Mouse (Mus musculus): Measurements from ENCODE around the gene Stc2.
A peak's percentile ranks its signal among the peaks of the same experiment; 100 is the strongest.

Gene Stc2

DNA sequence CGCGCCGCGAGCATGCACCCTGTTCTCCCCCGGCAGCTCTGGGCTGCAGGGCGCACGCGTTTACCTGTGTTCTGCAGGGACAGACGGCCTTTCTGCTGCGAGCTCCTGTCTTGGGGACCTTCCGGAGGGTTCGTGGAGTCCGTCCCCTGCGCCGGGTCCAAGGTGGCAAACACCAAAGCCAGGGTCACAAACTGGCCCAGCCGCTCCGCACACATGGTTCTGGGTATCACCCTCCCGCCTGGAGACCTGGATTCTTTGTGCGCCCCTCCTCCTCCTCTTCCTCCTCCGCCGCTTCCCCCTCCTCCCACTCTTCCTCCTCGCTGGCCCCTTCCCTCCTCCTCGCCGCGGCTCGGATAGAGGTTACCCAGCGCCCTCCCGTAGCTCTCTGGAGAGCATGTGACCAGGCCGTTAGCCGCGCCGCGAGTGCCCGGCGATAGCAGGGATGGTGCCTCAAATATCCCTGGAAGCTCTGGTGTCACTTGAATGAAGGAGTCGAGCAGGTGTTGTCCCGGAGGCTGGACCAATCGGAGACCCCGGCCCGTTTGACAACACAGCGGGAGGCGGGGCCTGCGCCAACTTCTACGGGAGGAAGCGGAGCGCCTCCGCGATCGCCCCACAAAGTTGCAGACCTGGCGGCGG lies at the start of gene Stc2:
TSS of gene Stc2 (minus strand) at position 427 of the 639 bp plus-strand sequence.
- peak; percentile 80 for DNase-seq (ENCODE audit: extremely low spot score, low spot score)

DNA sequence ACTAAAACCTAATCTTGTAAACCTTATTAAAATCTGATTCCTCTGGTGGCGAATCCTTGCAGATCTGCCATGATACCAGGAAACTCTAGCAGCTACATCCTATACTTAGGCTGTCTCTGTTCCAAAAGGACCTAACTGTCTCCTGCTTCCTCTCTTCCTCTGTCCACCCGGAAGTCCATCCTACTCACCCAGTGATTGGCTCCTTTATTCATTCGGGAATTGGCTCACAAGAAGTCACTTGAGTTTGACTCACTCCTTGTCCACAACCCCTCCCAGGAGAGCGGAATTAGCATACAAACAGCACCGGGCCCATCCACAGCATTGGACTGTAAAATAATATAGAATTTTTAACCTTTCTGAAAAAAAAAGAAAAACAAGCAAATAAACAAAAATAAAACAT lies 47.2 kb upstream of the Stc2 start:
- no peak for DNase-seq (ENCODE audit: extremely low spot score, low spot score)

DNA sequence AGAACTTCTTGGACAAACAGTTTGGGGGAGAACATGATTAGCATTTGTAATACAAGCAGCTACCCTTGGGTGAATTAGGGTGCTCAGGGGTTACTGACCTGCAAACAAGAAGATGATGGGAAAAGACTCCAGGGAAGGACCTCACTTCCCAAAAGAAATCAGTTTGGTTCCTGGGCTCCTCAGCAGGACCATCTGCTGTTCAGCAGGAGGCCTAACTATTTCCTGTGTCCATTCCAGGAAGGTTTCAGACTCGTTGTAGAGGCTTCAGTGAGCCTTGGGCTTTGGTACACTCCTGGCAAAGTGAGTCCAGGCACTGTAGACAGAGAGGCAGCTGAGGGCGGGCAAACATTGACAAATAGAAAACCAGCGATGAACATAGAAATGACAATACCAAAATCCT lies 42.5 kb upstream of the Stc2 start:
- DNase-seq (ENCODE audit: extremely low spot score, low spot score), result no peak

DNA sequence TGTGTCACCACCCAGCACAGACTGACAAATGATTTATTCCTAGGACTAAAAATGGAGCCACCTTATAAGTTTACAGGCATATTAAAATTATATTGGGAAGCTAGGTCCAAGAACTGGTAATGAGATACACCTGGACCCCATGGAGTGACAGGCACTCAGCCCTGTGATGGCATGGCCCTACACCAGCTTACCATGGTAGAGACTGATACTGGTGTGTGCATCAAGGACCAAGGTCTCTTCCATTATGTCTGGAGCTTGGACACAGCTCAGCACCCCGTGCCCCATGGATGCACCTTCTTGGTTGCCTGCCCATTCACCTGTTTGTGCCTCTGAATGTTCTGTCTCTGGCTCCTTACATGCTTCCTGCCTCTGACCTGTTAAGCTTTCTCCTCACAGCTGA lies 36.9 kb upstream of the Stc2 start:
- no peak for DNase-seq (ENCODE audit: extremely low spot score, low spot score)

DNA sequence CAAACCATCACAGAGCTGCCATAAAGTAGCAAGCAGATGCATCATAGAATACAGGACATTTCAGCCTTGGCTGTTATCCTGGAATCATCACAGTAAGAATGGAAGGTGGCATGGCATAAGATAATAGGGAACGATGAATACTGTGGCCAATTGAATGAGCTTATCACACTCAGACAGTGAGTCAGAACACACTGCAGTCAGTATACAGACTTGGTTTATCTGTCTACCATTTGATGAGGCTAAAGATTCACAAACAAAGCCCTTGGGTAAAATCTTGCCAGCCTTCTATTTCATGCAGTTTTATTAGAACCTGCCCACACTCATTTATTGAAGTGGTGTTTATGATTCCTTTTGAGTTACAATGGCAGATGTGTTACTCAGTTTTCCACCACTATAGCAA lies 33.2 kb upstream of the Stc2 start:
- DNase-seq (ENCODE audit: extremely low spot score, low spot score), result no peak

DNA sequence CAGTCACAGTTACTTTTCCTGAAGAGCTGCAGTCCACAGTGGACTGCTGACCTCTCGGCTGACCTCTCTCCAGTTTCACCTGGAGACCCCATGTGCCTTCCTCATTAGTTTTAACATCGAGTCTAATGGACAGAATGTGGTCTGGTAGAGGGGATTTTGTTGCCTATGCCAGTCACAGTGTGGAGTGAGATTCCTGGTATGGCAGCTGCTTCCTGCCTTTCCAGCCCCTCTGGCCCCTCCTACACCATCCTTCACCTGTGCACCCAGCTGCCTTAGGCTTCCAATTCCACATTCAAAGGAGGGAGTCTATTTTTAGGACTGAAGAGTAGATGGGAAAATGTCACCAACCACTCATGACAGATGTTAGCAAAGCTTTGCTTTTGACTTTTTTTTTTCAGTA lies 28.7 kb upstream of the Stc2 start:
- no peak for DNase-seq (ENCODE audit: extremely low spot score, low spot score)

DNA sequence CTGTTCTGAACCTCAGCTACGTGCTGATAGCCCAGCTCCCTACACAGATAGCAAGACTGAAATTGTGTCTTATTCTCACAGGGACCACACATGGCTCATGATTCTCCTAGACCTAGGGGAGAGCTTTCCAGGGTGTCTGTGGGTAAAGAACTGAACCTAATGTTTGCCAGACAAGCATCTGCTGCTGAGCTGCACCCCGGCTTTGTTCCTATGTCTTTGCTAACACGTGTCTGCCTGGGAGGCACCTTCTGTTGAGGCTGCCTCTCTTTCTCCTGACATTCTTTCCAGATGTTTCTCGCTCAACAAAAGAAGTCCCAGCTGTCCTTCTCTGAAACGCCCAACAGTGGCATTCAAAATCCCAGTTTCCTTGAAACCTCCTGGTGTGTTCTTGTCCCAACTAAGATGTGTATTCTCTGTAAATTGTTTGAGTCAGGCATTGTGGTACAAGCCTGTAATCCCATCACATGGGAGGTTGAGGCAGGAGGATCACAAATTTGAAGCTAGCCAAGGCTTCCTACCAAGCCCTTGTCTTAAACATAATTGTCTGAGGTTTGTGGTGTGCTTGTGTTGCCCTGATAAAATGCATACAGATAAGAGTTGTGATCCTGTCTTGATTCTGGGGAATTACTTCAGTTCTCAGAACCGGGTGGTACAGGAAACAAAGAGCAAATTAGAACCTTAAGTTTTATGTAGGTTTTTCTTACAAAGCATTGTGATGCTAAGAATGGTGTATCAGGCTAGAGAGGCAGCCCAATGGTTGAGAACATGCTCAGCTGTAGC lies 27.0 kb upstream of the Stc2 start:
- no peak for DNase-seq (ENCODE audit: extremely low spot score, low spot score)

DNA sequence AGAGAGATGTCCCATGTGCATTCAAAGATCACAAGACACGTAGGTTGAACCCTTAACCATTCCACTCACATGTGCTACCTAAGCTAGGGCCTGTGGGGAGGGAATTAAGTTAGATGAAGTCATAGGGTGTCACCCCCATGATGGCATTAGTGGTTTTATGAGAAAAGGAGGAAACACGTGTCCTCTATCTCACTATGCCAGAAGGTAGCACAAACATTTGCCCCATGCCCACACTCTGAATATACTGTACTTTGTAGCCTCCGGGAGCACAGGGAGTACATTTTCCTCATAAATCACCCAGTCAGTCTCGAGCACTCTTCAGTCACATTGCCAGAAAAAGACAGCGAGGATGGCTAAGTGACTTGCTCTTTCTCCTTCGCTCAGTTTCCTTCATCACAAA lies 24.2 kb upstream of the Stc2 start:
- DNase-seq (ENCODE audit: extremely low spot score, low spot score), result no peak

DNA sequence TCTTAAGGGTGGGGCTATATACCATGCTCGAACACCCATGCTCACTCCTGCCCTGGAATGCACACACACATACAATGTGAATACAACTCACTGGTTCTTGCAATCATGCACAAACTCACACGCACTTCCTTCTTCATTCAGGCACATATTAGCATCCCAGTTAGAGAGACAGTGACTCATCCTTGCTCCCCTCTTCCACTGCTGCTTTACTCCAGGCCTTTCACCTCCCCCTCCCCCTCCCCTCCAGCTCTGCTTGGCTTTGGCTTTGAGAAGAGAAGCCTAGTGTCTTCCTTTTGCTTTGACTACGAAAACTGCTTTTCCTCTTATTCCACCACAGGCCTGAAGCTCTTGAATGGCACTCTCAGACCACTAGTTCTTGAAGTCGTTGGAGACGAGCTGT lies 22.5 kb upstream of the Stc2 start:
- DNase-seq (ENCODE audit: extremely low spot score, low spot score), result no peak

DNA sequence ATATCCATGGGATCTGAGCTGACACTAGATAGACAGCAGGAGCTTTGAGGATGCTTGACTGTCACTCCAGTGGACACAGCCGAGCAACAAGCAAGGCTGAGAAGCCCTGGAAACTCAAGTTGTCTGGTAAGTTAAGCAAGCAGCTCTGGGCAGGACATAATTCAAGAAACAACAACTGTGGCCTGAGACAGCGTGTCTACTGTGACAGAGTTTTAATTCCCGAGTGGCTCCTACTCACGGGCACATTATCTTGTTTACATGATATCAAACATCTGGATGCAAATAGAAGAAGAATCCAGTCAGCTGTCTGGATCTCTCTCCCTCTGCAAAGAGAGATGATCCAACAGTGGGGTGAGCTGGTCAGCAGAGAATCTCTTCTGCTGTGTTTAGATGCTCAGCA lies 19.0 kb upstream of the Stc2 start:
- no peak for DNase-seq (ENCODE audit: extremely low spot score, low spot score)

DNA sequence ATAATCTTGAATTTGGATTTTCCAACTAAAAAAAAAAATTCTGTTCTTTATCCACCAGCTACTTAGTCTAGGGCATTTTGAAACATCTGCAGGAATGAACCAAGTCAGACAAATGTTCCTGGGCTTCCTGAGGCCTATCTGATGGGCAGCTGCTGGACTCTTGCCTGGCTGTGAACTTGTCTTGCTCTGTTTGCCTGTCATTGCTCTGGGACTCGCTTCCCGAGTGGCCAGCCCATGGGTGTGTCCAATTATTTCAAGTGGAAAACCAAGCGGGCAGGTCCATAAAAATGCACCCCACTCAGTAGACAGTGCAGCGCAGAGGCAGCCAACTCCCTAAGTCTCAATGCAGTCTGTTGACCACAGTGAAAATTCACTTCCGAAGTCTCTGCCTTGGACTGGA lies 17.7 kb upstream of the Stc2 start:
- DNase-seq (ENCODE audit: extremely low spot score, low spot score), result no peak

DNA sequence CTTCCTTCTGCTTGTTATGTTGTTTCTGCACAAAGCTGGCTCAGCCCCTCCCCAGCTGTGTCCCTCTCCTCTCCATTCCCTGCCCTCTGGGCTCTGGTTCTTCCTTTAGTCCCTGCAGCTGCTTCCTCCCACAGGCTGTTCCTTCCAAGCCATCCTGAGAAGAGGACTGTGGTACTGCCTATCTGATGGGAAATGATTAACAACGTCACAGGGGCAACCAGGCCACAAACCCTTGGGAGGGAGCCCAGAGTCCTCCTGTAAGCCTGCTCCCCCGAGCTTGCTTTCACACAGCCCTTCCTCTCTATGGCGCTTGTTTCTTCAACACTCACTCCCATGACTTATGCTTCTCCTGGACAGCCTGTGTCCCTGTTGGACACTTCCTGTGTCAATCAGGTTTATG lies 16.7 kb upstream of the Stc2 start:
- no peak for DNase-seq (ENCODE audit: extremely low spot score, low spot score)

DNA sequence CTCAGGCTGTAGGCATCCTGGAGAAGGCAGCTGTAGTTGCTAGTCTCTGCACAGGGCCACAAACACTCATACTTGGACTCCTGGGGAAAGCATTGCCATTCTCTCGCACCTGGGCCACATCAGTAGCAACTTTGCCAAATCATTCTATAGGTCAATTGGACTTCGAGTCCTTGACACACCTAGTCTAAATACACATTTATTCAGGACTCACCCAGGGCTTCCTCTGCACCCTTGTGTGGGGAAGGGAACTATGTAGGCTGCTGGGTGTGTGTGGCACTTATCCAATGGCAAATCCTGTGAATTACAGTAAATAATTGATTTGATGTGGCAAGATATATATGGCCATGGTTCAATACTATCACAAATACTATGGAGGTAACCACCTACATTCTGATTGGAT lies 14.1 kb upstream of the Stc2 start:
- DNase-seq (ENCODE audit: extremely low spot score, low spot score), result no peak

DNA sequence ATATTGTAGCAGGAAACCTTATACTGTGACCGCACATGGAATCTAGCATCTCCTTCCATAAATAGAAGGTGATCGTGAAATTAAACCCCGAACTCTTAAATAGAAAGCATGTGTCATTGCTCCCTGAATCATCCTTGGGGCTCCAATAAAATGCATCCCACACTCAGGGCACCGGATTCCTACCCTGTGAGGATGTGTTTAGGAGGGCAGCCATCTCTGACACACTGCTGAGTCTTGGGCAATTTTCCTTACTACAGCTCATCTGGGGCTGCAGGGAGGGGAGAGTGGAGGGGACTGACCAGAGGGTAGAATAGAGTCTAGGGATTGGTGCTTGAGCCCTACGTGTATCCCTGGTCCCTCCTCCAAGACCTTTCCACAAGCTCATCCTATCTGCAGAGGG lies 12.3 kb upstream of the Stc2 start:
- DNase-seq (ENCODE audit: extremely low spot score, low spot score), result no peak

DNA sequence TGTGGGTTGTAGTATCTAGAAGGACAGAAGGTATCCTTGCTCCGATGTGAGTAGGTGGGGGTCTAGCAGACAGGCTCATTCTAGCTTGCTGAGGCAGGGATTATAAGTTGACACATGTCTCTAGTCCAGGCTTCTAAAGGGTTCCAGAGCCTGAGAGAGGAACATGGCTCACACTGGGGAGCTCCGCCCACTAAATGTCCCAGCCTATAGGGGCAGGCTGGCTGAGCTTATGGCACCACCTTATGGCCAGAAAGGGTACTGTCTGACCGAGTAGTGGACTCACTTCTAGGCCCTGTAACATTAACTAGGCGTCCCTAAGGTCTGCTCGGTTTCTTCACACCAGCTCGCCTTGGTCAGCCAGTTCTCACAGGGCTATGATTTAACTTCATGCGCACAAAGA lies 3.6 kb upstream of the Stc2 start:
- DNase-seq (ENCODE audit: extremely low spot score, low spot score), result peak; percentile 32

DNA sequence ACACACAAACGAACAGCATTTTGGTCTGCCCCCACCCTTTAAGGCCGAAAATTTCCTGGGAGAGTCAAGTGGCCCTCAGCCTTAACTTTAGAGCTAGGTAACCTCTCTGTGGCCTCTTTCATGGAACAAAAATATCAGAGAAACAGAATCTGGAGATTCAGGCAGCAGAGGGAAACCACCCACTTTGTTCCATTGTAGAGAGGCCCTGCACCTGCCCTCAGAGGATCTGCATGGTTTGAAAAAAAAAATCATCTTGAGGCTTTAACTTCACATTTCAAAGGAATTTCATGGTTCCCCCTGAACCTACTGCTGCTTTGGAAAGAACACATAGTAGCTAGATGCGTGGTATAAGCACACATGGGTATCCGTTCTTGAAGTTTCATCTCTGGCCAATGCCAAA lies 2.3 kb upstream of the Stc2 start:
- DNase-seq (ENCODE audit: extremely low spot score, low spot score), result no peak

DNA sequence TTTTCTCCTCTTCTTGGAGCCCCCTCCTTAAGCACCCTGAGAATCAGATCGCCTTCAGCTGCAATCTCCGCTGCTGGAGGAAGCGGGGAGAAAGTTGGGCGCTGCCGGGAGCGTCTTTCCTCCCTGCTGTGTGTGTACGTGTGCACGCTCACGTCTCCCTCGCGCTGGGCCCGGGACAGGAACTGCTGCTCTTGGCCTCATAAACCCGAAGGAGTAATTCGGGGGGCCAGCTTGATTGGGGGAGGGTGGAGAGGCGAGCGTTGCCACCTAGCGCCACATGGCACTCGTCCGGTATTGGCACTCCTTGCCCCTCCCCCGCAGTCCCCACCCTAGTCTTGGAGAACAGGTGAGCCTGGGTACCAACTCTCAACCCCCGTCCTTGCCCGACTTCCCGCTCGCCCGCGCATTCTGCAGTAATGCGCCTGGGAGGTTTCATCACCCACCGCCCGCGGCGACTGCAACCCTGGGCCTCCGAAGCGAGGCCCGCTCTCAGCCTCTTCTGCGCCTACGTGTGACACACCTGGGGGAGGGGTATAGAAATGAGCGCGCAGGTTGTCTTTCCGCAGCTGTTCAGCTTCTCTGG lies 1.5 kb upstream of the Stc2 start:
- peak; percentile 30 for DNase-seq (ENCODE audit: extremely low spot score, low spot score)

DNA sequence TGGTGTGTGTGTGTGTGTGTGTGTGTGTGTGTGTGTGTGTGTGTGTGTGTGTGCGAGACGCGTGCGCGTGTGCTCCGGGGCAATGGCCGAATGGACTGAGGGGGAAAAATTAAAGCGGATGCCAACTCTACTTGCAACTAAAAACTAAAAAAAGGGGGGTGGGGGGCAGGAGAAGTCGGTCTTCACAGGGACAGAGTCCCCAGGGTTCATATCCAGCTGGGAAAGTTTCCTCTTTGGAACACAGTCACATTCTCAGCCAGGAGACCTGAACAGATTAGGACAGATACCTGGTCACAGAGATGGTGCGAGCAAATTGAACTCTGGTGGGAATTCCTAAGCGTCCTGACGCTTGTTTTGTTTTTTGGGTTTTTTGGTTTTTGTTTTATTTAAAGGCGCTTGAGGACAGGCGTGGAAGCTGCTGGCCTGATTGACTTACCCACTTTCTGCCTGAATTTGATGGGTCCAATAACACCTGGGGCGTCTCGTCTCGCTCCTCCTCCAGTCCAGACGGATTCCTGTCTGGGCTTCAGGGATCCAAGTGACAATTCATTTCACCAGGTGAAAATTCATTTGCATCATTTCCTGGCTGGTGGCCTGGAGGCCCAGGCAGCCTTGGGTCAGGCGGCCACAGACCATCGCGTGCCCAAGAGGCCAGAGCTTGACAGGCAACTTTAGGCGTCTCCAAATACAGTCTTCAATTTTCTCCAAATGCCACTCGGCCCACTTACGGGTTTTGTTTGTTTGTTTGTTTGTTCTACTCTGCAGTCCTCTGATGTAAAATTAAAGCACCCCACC lies 759 bp upstream of the Stc2 start:
- peak; percentile 28 for DNase-seq (ENCODE audit: extremely low spot score, low spot score)

DNA sequence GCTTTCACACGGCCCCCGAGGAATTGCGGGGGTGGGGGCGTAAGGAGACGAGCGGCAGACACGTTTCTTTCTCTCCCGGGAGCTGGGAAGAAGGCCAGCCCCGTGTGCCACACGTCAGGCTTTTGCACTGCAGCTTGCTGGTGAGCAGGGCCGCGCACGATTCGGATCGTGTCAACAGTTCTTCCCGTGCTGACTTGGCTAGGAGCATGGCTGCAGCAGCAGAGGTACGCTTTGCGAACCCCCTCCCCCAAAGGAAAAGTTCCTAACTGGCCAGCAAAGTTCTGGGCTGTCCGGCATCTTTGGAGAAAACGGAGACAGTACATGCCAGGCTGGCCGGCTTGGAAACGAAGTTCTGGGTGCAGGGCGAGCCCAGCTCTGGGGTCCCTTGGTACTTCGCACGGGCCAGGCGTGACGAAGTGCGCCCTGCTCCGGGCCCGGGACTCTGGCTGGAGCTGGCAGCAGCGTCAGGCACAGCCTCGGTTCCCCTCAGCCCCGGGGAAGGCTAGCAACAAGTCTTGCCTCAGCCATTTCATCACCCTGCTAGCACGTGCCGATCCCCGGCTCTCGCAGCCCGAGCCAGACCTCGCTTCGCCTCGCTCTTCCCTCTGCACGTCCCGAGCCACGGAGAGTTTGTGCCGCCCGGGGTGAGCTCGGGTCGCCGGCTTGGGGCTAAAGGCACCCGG lies 768 bp downstream of the Stc2 start:
- peak; percentile 81 for DNase-seq (ENCODE audit: extremely low spot score, low spot score)

DNA sequence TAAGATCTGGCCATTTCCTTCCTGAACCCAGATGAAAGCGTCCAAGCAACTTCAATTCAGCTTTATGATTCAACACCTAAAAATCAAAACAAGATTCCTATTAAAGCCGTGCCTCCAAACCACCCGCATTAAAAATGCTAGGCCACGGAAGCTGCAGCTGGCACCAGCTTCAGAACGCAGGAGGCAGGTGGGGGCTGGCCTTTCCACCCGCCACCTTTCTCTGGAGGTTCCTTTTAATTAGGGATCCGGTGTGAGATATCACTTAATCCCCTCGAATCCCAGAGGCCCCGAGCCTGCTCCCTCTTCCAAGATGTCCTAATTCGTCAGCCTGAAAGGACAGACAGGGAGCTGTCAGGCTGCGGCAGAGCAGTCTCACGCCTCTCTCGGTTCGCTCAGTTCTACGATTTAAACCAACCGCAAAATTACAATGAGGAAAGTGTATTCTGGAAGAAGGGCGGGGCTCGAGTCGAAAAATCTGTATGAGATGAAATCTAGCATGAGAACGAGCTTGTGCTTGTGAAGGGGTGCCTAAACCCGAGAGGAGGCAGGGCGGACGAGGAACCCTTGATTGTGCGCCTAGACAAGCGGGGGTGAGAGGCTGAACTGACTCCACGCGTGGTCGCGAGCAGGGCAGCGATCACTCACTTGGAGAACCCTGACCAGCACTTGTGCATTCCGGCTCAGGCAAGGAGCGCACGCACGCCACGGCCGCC lies 1.5 kb downstream of the Stc2 start:
- no peak for DNase-seq (ENCODE audit: extremely low spot score, low spot score)

DNA sequence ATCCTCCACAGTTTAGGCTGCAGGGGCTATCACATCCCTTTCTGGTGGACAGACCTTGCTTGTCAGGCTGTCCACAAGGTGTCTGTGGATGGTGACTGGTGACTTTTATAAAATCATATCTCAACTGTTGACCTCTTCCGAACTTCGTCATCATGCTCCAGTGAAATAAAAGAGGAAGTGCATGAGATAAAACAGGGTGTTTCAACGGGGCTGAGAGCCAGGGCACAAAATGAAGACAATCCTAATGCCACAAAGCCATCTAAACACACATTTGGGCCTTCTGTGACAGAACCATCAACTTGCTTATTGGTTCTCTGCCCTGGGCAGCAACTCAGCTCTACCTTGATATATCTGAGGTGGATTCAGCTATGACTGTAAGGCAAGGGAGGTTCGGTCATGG lies 3.0 kb downstream of the Stc2 start:
- DNase-seq (ENCODE audit: extremely low spot score, low spot score), result no peak
